In genomic region chr1:76928035-76928434, GRCm38 (mm10) we compare ENCODE assay signal across 26 mouse cellular contexts.
DNase-seq lines count a peak whose midpoint lies in the region; ATAC-seq and TF ChIP-seq lines count a peak whose summit lies in the region.
"Had no signal": no experiment of that assay in that cellular context is flagged by ENCODE, and none has a peak within 500 bp of the region (broad histone marks: within the 10 kb centered on the region; RNA-seq: fewer than 3 reads in every experiment).

No protein-coding gene starts in this region.

- no peaks in the 10 kb centered on the region for H3K9me3 ChIP-seq in forebrain, embryonic 11.5 days (ENCODE audit: control insufficient read depth, low read length)
- H3K9me3 ChIP-seq in hindbrain, embryonic 11.5 days (ENCODE audit: control insufficient read depth, low read length), result no peaks in the 10 kb centered on the region
- H3K9me3 ChIP-seq: embryonic facial prominence, embryonic 13.5 days; forebrain, embryonic 12.5 days; hindbrain, embryonic 13.5 days; intestine, embryonic 15.5 days had no signal

- H3K36me3 ChIP-seq in C2C12 (ENCODE audit: control insufficient read depth, insufficient read depth), result no peaks in the 10 kb centered on the region
- H3K36me3 ChIP-seq in forebrain, embryonic 11.5 days (ENCODE audit: control insufficient read depth, insufficient read depth, low read length), result no peaks in the 10 kb centered on the region
- H3K36me3 ChIP-seq in hindbrain, embryonic 11.5 days (ENCODE audit: control insufficient read depth, insufficient read depth, low read length), result no peaks in the 10 kb centered on the region
- H3K36me3 ChIP-seq: embryonic facial prominence, embryonic 13.5 days; forebrain, embryonic 12.5 days; G1E; hindbrain, embryonic 13.5 days; intestine, embryonic 15.5 days had no signal

- no peak for ATAC-seq in forebrain, embryonic 11.5 days (replicated peaks; ENCODE audit: low FRiP score)
- ATAC-seq in hindbrain, embryonic 11.5 days (ENCODE audit: low FRiP score), result no peak
- ATAC-seq: forebrain, embryonic 16.5 days; hindbrain, embryonic 16.5 days; intestine, embryonic 15.5 days had no signal

- H3K27me3 ChIP-seq in C2C12 (ENCODE audit: control insufficient read depth, insufficient read depth, insufficient read length), result no peaks in the 10 kb centered on the region
- H3K27me3 ChIP-seq in forebrain, embryonic 11.5 days (ENCODE audit: control insufficient read depth, insufficient read depth, low read length), result no peaks in the 10 kb centered on the region
- H3K27me3 ChIP-seq in hindbrain, embryonic 11.5 days (ENCODE audit: control insufficient read depth, insufficient read depth, low read length), result no peaks in the 10 kb centered on the region
- H3K27me3 ChIP-seq: CH12.LX; embryonic facial prominence, embryonic 13.5 days; forebrain, embryonic 12.5 days; intestine, embryonic 15.5 days had no signal

- peak; percentile 68 for DNase-seq in Muller cell, postnatal 12 days (ENCODE audit: inconsistent ontology term)
- peak; percentile 4 for DNase-seq in brain, adult 2 months (ENCODE audit: low read depth, low spot score)
- DNase-seq in retina, embryonic 14.5 days (ENCODE audit: low spot score), result peak; percentile 4
- no peak for DNase-seq in forebrain, embryonic 11.5 days (ENCODE audit: low spot score)
- no peak for DNase-seq in hindbrain, embryonic 11.5 days (ENCODE audit: low spot score)
- no peak for DNase-seq in spleen, adult 18-20 months
- no peak for DNase-seq in gastrocnemius, adult 8-10 months (ENCODE audit: low spot score in 2 of 2)
- DNase-seq: adrenal gland, adult 2 months; adrenal gland, postnatal 14 days; cerebellum, adult 11 months; cerebellum, adult 2 months; cerebellum, adult 9-11 months; cerebellum, postnatal 25 days; gastrocnemius, postnatal 14 days; heart, adult 11 months; kidney, adult 11 months had no signal

- H3ac ChIP-seq in C2C12 (ENCODE audit: control insufficient read depth, insufficient read length, low read depth), result no peak overlapping the region

- H3K79me2 ChIP-seq in C2C12 (ENCODE audit: control insufficient read depth, insufficient read depth), result no peaks in the 10 kb centered on the region

- H3K27ac ChIP-seq in forebrain, embryonic 11.5 days (ENCODE audit: low read depth, low read length), result no peak overlapping the region
- no peak overlapping the region for H3K27ac ChIP-seq in hindbrain, embryonic 11.5 days (ENCODE audit: low read depth, low read length)
- H3K27ac ChIP-seq: embryonic facial prominence, embryonic 13.5 days; forebrain, embryonic 12.5 days; hindbrain, embryonic 13.5 days; intestine, embryonic 15.5 days had no signal

- TF ChIP-seq CTCF in C2C12 (IDR thresholded peaks at IDR 0.05; ENCODE audit: control insufficient read depth, insufficient read depth, insufficient read length), result no peak

- H3K4me3 ChIP-seq in C2C12 (ENCODE audit: insufficient read depth, poor library complexity, severe bottlenecking), result no peak overlapping the region
- no peak overlapping the region for H3K4me3 ChIP-seq in forebrain, embryonic 11.5 days (ENCODE audit: low read depth, low read length)
- H3K4me3 ChIP-seq in hindbrain, embryonic 11.5 days (ENCODE audit: low read depth, low read length), result no peak overlapping the region
- H3K4me3 ChIP-seq: embryonic facial prominence, embryonic 13.5 days; forebrain, embryonic 12.5 days; hindbrain, embryonic 13.5 days; intestine, embryonic 15.5 days had no signal

- no peaks in the 10 kb centered on the region for H3K79me3 ChIP-seq in C2C12 (ENCODE audit: low read depth)

- H3K9ac ChIP-seq in forebrain, embryonic 11.5 days (ENCODE audit: low read length), result no peak overlapping the region
- H3K9ac ChIP-seq in hindbrain, embryonic 11.5 days (ENCODE audit: low read depth, low read length), result no peak overlapping the region
- H3K9ac ChIP-seq: embryonic facial prominence, embryonic 13.5 days; forebrain, embryonic 12.5 days; hindbrain, embryonic 13.5 days; intestine, embryonic 15.5 days had no signal

- WGBS in forebrain, embryonic 11.5 days, result 87% methylated on average over 2 of the region's 2 CpGs
- WGBS in hindbrain, embryonic 11.5 days, result 91% methylated on average over 2 of the region's 2 CpGs

- H3K4me1 ChIP-seq in forebrain, embryonic 11.5 days (replicated peaks; ENCODE audit: control insufficient read depth, insufficient read depth, low read length), result no peaks in the 10 kb centered on the region; the same call in 1 of the 2 replicates
- no peaks in the 10 kb centered on the region for H3K4me1 ChIP-seq in hindbrain, embryonic 11.5 days (replicated peaks; ENCODE audit: control insufficient read depth, insufficient read depth, low read length)
- H3K4me1 ChIP-seq: embryonic facial prominence, embryonic 13.5 days; hindbrain, embryonic 13.5 days; intestine, embryonic 15.5 days had no signal

- H3K4me2 ChIP-seq in forebrain, embryonic 11.5 days (ENCODE audit: low read depth, low read length, severe bottlenecking), result no peak overlapping the region
- H3K4me2 ChIP-seq in hindbrain, embryonic 11.5 days (replicated peaks; ENCODE audit: low read depth, low read length), result no peak overlapping the region
- H3K4me2 ChIP-seq: embryonic facial prominence, embryonic 13.5 days; forebrain, embryonic 12.5 days; heart, embryonic 11.5 days; hindbrain, embryonic 13.5 days; intestine, embryonic 15.5 days had no signal

TF ChIP-seq in C2C12, 6 proteins besides CTCF, POLR2A, EP300 and RAD21:
- TF ChIP-seq USF1 (IDR thresholded peaks at IDR 0.05; ENCODE audit: low read depth) (no peak), MYOD1 (IDR thresholded peaks at IDR 0.05; ENCODE audit: control insufficient read depth, insufficient read length, low read depth) (no peak), MAX (IDR thresholded peaks at IDR 0.05) (no peak), CEBPB (IDR thresholded peaks at IDR 0.05; ENCODE audit: low read depth) (peak; percentile 41), FOSL1 (IDR thresholded peaks at IDR 0.05; ENCODE audit: insufficient read depth, low read length, poor library complexity, severe bottlenecking) (peak; percentile 29)
TF ChIP-seq in C2C12: peak in this region for 2.

Comparison
In these comparisons a context has a peak if more than half of its experiments do, and no peak if none do; other contexts are left out.
1. DNase-seq: peak in Muller cell, postnatal 12 days (single experiment), brain, adult 2 months (single experiment) and retina, embryonic 14.5 days (single experiment); none in forebrain, embryonic 11.5 days (single experiment), hindbrain, embryonic 11.5 days (single experiment), spleen, adult 18-20 months (0 of 2) and gastrocnemius, adult 8-10 months (0 of 2).